ENCODE assay signal across 25 mouse cellular contexts in the genomic region with DNA sequence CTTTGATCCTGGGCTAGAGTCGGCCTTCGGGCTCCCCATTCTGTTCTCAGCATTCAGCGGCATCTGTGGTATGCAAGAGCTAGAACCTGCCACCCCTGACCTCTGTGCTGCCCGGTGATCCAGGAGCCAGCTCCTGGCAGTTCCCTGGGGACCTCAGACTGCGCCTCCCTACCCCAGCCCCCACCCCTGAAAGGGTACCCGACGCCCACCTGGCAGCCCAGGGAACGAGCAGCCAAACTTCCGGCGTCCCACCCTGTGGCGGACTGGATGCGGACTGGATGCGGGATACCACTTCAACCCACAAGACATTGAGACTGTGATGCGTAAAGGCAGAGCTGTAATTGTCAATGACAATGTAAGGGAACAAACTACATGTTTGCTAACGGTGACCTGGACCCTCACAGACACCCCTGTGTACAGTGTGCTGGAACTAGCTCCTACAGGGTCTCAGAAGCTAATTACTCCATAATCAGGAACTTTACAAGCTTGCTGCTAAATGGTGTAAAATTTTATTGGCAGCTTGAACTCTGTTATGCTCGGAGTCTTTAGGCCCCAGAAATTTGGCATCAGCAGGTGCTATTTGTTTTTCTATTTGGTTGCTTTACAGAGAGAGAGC.
DNase-seq lines count a peak whose midpoint lies in the region; ATAC-seq and TF ChIP-seq lines count a peak whose summit lies in the region.
"Had no signal": no experiment of that assay in that cellular context is flagged by ENCODE, and none has a peak within 500 bp of the region (broad histone marks: within the 10 kb centered on the region; RNA-seq: fewer than 3 reads in every experiment).

No protein-coding gene starts in this region.

- H3K4me3 ChIP-seq in heart, embryonic 10.5 days = no peak overlapping the region
- H3K4me3 ChIP-seq in midbrain, embryonic 10.5 days = no peak overlapping the region
- no peak overlapping the region for H3K4me3 ChIP-seq in midbrain, embryonic 14.5 days (replicated peaks; ENCODE audit: low read depth, low read length)
- 0 out of 2 replicates have a peak overlapping the region, but pooled peaks have one; percentile 5 for H3K4me3 ChIP-seq in G1E (ENCODE audit: low read depth, low read length)
- H3K4me3 ChIP-seq in thymus, adult 2 months (ENCODE audit: control insufficient read depth, insufficient read depth, low read length) = no peak overlapping the region
- H3K4me3 ChIP-seq: embryonic facial prominence, embryonic 12.5 days; embryonic facial prominence, embryonic 15.5 days; gastrocnemius, adult 2 months; heart, embryonic 12.5 days; heart, embryonic 15.5 days had no signal

- ATAC-seq in midbrain, embryonic 14.5 days (ENCODE audit: low FRiP score, low TSS enrichment) = no peak
- no peak for ATAC-seq in G1E (ENCODE audit: extremely low read depth, insufficient number of reproducible peaks, low FRiP score, poor library complexity, severe bottlenecking)
- ATAC-seq: forebrain, embryonic 14.5 days; forebrain, postnatal 0 days; hindbrain, postnatal 0 days had no signal

- intact Hi-C loops in heart, postnatal 36 days (cut with DNase I) = no loop called here

- DNase-seq in heart, embryonic 10.5 days (ENCODE audit: low spot score) = peak; percentile 60
- no peak for DNase-seq in heart, postnatal 36 days
- no peak for DNase-seq in midbrain, embryonic 10.5 days (ENCODE audit: low spot score)
- DNase-seq in midbrain, embryonic 14.5 days = no peak
- DNase-seq in G1E (ENCODE audit: low spot score) = no peak
- no peak for DNase-seq in thymus, adult 2 months
- no peak for DNase-seq in thymus, postnatal 0 days (ENCODE audit: low spot score)
- DNase-seq: adrenal gland, adult 2 months; adrenal gland, postnatal 14 days; cerebellum, adult 11 months; cerebellum, adult 2 months; cerebellum, adult 9-11 months; cerebellum, postnatal 25 days; forebrain, postnatal 0 days; gastrocnemius, adult 2 months; gastrocnemius, postnatal 14 days; heart, postnatal 10 days; heart, postnatal 4 days had no signal

- H3K36me3 ChIP-seq in heart, embryonic 10.5 days = no peaks in the 10 kb centered on the region
- no peaks in the 10 kb centered on the region for H3K36me3 ChIP-seq in midbrain, embryonic 10.5 days
- no peaks in the 10 kb centered on the region for H3K36me3 ChIP-seq in midbrain, embryonic 14.5 days (ENCODE audit: control insufficient read depth, insufficient read depth, low read length)
- H3K36me3 ChIP-seq in G1E (replicated peaks) = no peaks in the 10 kb centered on the region
- H3K36me3 ChIP-seq in thymus, adult 2 months (ENCODE audit: control insufficient read depth, insufficient read depth, low read length) = no peaks in the 10 kb centered on the region
- H3K36me3 ChIP-seq: embryonic facial prominence, embryonic 12.5 days; embryonic facial prominence, embryonic 15.5 days; heart, embryonic 12.5 days; heart, embryonic 15.5 days had no signal

- no peaks in the 10 kb centered on the region for H3K9me3 ChIP-seq in heart, embryonic 10.5 days
- no peaks in the 10 kb centered on the region for H3K9me3 ChIP-seq in midbrain, embryonic 10.5 days (replicated peaks)
- H3K9me3 ChIP-seq in midbrain, embryonic 14.5 days (ENCODE audit: control insufficient read depth, low read length) = no peaks in the 10 kb centered on the region
- peaks cover 15% of the 10 kb centered on the region for H3K9me3 ChIP-seq in G1E (replicated peaks)
- H3K9me3 ChIP-seq: embryonic facial prominence, embryonic 12.5 days; embryonic facial prominence, embryonic 15.5 days; heart, embryonic 15.5 days had no signal

- TF ChIP-seq POLR2A in thymus, adult 2 months (IDR thresholded peaks at IDR 0.05; ENCODE audit: control insufficient read depth, extremely low read depth, insufficient read depth, low read length, poor library complexity) = no peak

- H3K27ac ChIP-seq in heart, embryonic 10.5 days = no peak overlapping the region
- H3K27ac ChIP-seq in midbrain, embryonic 10.5 days (replicated peaks) = peak overlapping the region; percentile 35; the same call in 1 of the 2 replicates
- H3K27ac ChIP-seq in midbrain, embryonic 14.5 days (replicated peaks; ENCODE audit: low read depth, low read length) = no peak overlapping the region
- H3K27ac ChIP-seq in thymus, adult 2 months (ENCODE audit: control insufficient read depth, insufficient read depth, low read length) = no peak overlapping the region
- H3K27ac ChIP-seq: embryonic facial prominence, embryonic 12.5 days; embryonic facial prominence, embryonic 15.5 days; gastrocnemius, adult 2 months; heart, embryonic 15.5 days; hindbrain, embryonic 14.5 days; hindbrain, postnatal 0 days had no signal

- H3K4me1 ChIP-seq in heart, embryonic 10.5 days = peaks cover 4% of the 10 kb centered on the region
- H3K4me1 ChIP-seq in midbrain, embryonic 10.5 days = peaks cover 18% of the 10 kb centered on the region
- no peaks in the 10 kb centered on the region for H3K4me1 ChIP-seq in midbrain, embryonic 14.5 days (ENCODE audit: control insufficient read depth, insufficient read depth, low read length)
- no peaks in the 10 kb centered on the region for H3K4me1 ChIP-seq in G1E (ENCODE audit: insufficient read depth, low read depth, low read length)
- no peaks in the 10 kb centered on the region for H3K4me1 ChIP-seq in thymus, adult 2 months (replicated peaks; ENCODE audit: control insufficient read depth, insufficient read depth, low read length)
- H3K4me1 ChIP-seq: embryonic facial prominence, embryonic 12.5 days; embryonic facial prominence, embryonic 15.5 days; heart, embryonic 12.5 days; heart, embryonic 15.5 days had no signal

- no peak overlapping the region for H3K4me2 ChIP-seq in midbrain, embryonic 14.5 days (ENCODE audit: low read length)
- H3K4me2 ChIP-seq: embryonic facial prominence, embryonic 12.5 days; embryonic facial prominence, embryonic 15.5 days; heart, embryonic 12.5 days; heart, embryonic 15.5 days; hindbrain, embryonic 14.5 days had no signal

- no peak overlapping the region for H3K9ac ChIP-seq in midbrain, embryonic 14.5 days (replicated peaks; ENCODE audit: low read length)
- H3K9ac ChIP-seq: embryonic facial prominence, embryonic 12.5 days; embryonic facial prominence, embryonic 15.5 days; forebrain, postnatal 0 days; heart, embryonic 12.5 days; heart, embryonic 15.5 days; hindbrain, embryonic 14.5 days had no signal

- no peak for TF ChIP-seq CTCF in G1E (IDR thresholded peaks at IDR 0.05; ENCODE audit: low read depth, low read length)
- TF ChIP-seq CTCF in thymus, adult 2 months (IDR thresholded peaks at IDR 0.05; ENCODE audit: borderline replicate concordance, control insufficient read depth, extremely low read depth, insufficient read depth, low read length, poor library complexity) = no peak

- 78% methylated on average over 16 of the region's 16 CpGs for WGBS in heart, embryonic 10.5 days
- WGBS in midbrain, embryonic 10.5 days = 85% methylated on average over 16 of the region's 16 CpGs
- 85% methylated on average over 16 of the region's 16 CpGs for WGBS in midbrain, embryonic 14.5 days
- WGBS in thymus, adult 2 months = 96% methylated on average over 16 of the region's 16 CpGs

- peaks cover 4% of the 10 kb centered on the region; the same call in 1 of the 2 replicates for H3K27me3 ChIP-seq in heart, embryonic 10.5 days (ENCODE audit: insufficient read depth, poor library complexity, severe bottlenecking)
- H3K27me3 ChIP-seq in midbrain, embryonic 10.5 days (ENCODE audit: low read depth, poor library complexity, severe bottlenecking) = no peaks in the 10 kb centered on the region
- no peaks in the 10 kb centered on the region for H3K27me3 ChIP-seq in midbrain, embryonic 14.5 days (ENCODE audit: control insufficient read depth, insufficient read depth, low read length)
- no peaks in the 10 kb centered on the region for H3K27me3 ChIP-seq in G1E (ENCODE audit: insufficient read depth, low read length)
- H3K27me3 ChIP-seq in thymus, adult 2 months (ENCODE audit: control insufficient read depth, insufficient read depth, low read length) = no peaks in the 10 kb centered on the region
- H3K27me3 ChIP-seq: embryonic facial prominence, embryonic 12.5 days; embryonic facial prominence, embryonic 15.5 days; heart, embryonic 12.5 days; heart, embryonic 15.5 days had no signal
